Mouse (Mus musculus): ENCODE data around the gene Lmo1. TPM values are rescaled to one million over a fixed set of nuclear protein-coding genes. Genes with fewer than 3 reads are reported as not detected.
"Not testable (repeated sequence)": the region's sequence is repeated elsewhere in the genome, so short reads cannot be mapped to it uniquely, and the experiment has no call there.

Gene Lmo1
- polyA plus RNA-seq, 1 experiment from 2014 or later, result 11.8 TPM

- ATAC-seq (ENCODE audit: insufficient read depth) (no peak), DNase-seq (no peak)
- H3K4me3 ChIP-seq (ENCODE audit: low read depth, low read length), result no peak overlapping the region
- no peaks in the 10 kb centered on the region for H3K36me3 ChIP-seq (ENCODE audit: insufficient read depth)
- no peak for TF ChIP-seq CTCF (IDR thresholded peaks at IDR 0.05; ENCODE audit: low read depth)
- H3K4me1 ChIP-seq (ENCODE audit: insufficient read depth), result no peaks in the 10 kb centered on the region
- H3K27ac ChIP-seq (ENCODE audit: low read depth), result no peak overlapping the region
- no peaks in the 10 kb centered on the region for H3K27me3 ChIP-seq (ENCODE audit: insufficient read depth, low read length)
- no peaks in the 10 kb centered on the region for H3K9me3 ChIP-seq (ENCODE audit: low read depth, low read length)
- H3K4me2 ChIP-seq, result no peak overlapping the region
- 75% methylated on average over 7 of the region's 7 CpGs for WGBS
- no peak overlapping the region for H3K9ac ChIP-seq
These were observed 80.7 kb downstream of the Lmo1 start for GRCm38 (mm10) chr7:109094294-109094693.

DNA sequence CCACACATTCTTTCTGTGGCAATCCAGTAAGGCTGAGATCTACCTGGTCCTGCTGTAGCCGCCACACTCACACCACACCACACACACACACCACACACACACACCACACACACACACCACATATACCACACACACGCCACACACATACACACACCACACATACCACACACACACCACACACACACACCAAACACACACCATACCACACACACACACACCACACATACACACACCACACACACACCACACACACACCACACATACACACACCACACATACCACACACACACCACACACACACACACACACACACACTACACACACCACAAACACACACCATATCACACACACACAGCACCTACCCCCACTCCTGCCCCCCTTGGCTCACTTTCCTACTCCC is 83.7 kb downstream of the Lmo1 start:
- not testable (repeated sequence) for H3K9ac ChIP-seq; ATAC-seq (ENCODE audit: insufficient read depth); DNase-seq; H3K36me3 ChIP-seq (ENCODE audit: insufficient read depth); H3K27me3 ChIP-seq (ENCODE audit: insufficient read depth, low read length); H3K4me3 ChIP-seq (ENCODE audit: low read depth, low read length); H3K4me2 ChIP-seq; H3K27ac ChIP-seq (ENCODE audit: low read depth); H3K4me1 ChIP-seq (ENCODE audit: insufficient read depth); H3K9me3 ChIP-seq (ENCODE audit: low read depth, low read length)
- 100% methylated on average over 2 of the region's 2 CpGs for WGBS

Other genes with a start within 250 kb of the Lmo1 start
- 0.22 and 0.65 TPM in 2 replicates for gene Nlrp10, start 245.0 kb downstream of the Lmo1 start, polyA plus RNA-seq (2014; fragmentation: Nextera tagmentation; extraction: Ambion mirVana)
- gene Eif3f, start 240.8 kb downstream of the Lmo1 start, polyA plus RNA-seq (2014; fragmentation: Nextera tagmentation; extraction: Ambion mirVana), result 108 and 119 TPM in 2 replicates
- 2.0 and 2.2 TPM in 2 replicates for gene Tub, start 224.9 kb downstream of the Lmo1 start, polyA plus RNA-seq (2014; fragmentation: Nextera tagmentation; extraction: Ambion mirVana)
- gene Ric3, start 91.9 kb downstream of the Lmo1 start, polyA plus RNA-seq (2014; fragmentation: Nextera tagmentation; extraction: Ambion mirVana), result 1.1 and 1.7 TPM in 2 replicates